Mouse (Mus musculus) intestine, postnatal 0 days (tissue): Measurements from ENCODE around the gene Cd5l. TPM values are rescaled to one million over a fixed set of nuclear protein-coding genes. Genes with fewer than 3 reads are reported as not detected.

Experiments
- ATAC-seq: fragments of 200-750 bp; cut with Nextera tagmentation; 2 replicates; pipeline ENCODE4 v1.8.0; 2017; ENCODE audit warnings: mild to moderate bottlenecking, moderate TSS enrichment, moderate library complexity
- H3K27ac ChIP-seq: fragments of 300-500 bp; sonication (generic); 2 replicates; pipeline ENCODE4 v1.5.1; 2014; ENCODE audit warnings: mild to moderate bottlenecking, low read depth, low read length, moderate library complexity
- H3K27me3 ChIP-seq: fragments of 300-500 bp; sonication (generic); replicated peaks from 2 replicates; pipeline ENCODE4 v1.6.1; 2014; ENCODE audit warnings: low read length, mixed read lengths; ENCODE audit not compliant: control insufficient read depth, insufficient read depth
- H3K36me3 ChIP-seq: fragments of 300-500 bp; sonication (generic); 2 replicates; pipeline ENCODE4 v1.6.1; 2014; ENCODE audit warnings: mild to moderate bottlenecking, moderate library complexity; ENCODE audit not compliant: control insufficient read depth, insufficient read depth
- H3K4me1 ChIP-seq: fragments of 300-500 bp; sonication (generic); replicated peaks from 2 replicates; pipeline ENCODE4 v1.6.1; 2014; ENCODE audit warnings: antibody characterized with exemption, low read length, mixed read lengths; ENCODE audit not compliant: control insufficient read depth, insufficient read depth
- H3K4me2 ChIP-seq: fragments of 300-500 bp; sonication (generic); replicated peaks from 2 replicates; pipeline ENCODE4 v1.6.1; 2014; ENCODE audit warnings: low read depth, mild to moderate bottlenecking, moderate library complexity
- H3K4me3 ChIP-seq: fragments of 300-500 bp; sonication (generic); 2 replicates; pipeline ENCODE4 v1.5.1; 2014; ENCODE audit warnings: low read depth, low read length
- H3K9ac ChIP-seq: fragments of 300-500 bp; sonication (generic); 2 replicates; pipeline ENCODE4 v1.6.1; 2014; ENCODE audit warnings: mild to moderate bottlenecking, low read depth, low read length
- H3K9me3 ChIP-seq: fragments of 300-500 bp; sonication (generic); 2 replicates; pipeline ENCODE4 v1.6.1; 2016; ENCODE audit warnings: mixed run types; ENCODE audit not compliant: control insufficient read depth
- CTCF ChIP-seq: sonication (generic); IDR thresholded peaks from 2 replicates; pipeline ENCODE4 v1.5.1; 2016; ENCODE audit warnings: low read depth, mild to moderate bottlenecking, control low read depth, antibody characterized with exemption, moderate library complexity
- WGBS: fragments of 180-500 bp; shearing (Covaris S2); extraction: QIAGEN DNeasy Blood & Tissue Kit; methylation state at CpG from one replicate; pipeline ENCODE4 v1.1.7; 2014; 5-methylcytosine and 5-hydroxymethylcytosine counted together
- polyA plus RNA-seq: library from polyadenylated mRNA; unstranded; fragments of >200 nt; fragmentation: Nextera tagmentation; extraction: Ambion mirVana; gene quantifications from 2 replicates; pipeline ENCODE4 v1.2.1, GENCODE M21; 2015

Cd5l gene
- polyA plus RNA-seq, 1 experiment from 2014 or later: not detected

DNA sequence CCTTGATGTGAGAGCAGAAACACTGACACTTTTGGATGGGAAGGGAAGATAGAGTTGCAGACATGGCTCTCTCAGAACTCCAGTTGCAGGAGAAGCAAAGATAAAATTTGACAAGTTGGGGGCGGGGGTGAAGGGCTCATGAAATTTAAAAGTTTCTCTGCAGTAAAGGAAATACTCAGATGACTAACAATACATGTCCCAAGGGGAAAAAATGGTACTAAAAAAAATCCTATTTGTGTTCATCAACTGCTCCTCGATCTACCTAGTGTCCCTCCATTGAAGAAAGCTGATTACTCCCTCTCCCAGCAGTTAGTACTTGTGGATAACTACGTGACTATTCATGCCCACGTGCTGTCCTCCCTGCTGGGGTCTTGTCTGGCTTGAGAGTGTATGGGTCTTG is 41.1 kb downstream of the Cd5l start:
- H3K4me1 ChIP-seq: no peaks in the 10 kb centered on the region
- WGBS: 67% methylated on average over 4 of the region's 4 CpGs
- no peak overlapping the region for H3K27ac ChIP-seq
- no peak for ATAC-seq
- no peaks in the 10 kb centered on the region for H3K27me3 ChIP-seq
- no peaks in the 10 kb centered on the region for H3K9me3 ChIP-seq
- H3K4me2 ChIP-seq: no peak overlapping the region
- H3K4me3 ChIP-seq: no peak overlapping the region
- no peak for TF ChIP-seq CTCF
- H3K9ac ChIP-seq: no peak overlapping the region
- no peaks in the 10 kb centered on the region for H3K36me3 ChIP-seq

DNA sequence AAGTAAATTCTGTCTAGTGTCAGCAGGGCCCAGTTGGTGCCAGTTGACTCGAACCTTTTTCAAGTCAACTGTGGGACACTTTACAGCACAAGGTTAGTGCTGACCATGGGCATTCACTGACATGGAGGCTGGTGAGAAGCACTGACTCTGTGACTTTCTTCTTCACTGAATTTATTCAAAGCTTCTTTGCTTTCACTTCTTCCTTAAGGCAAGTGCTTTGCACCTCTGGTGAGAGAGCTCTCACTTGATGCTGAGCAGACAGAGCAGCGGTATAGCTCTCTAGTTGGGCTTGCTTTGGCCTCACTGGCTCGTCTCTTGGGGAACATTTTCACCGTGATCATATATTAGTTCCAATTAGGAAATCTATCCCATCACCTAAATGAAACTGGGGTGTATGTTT is 42.2 kb downstream of the Cd5l start:
- Histone ChIP-seq H3K36me3 (no peaks in the 10 kb centered on the region), H3K27ac (no peak overlapping the region), H3K9ac (no peak overlapping the region), H3K4me1 (no peaks in the 10 kb centered on the region), H3K27me3 (no peaks in the 10 kb centered on the region), H3K4me3 (no peak overlapping the region), H3K9me3 (no peaks in the 10 kb centered on the region), H3K4me2 (no peak overlapping the region)
- no peak for ATAC-seq
- WGBS: 83% methylated on average over 4 of the region's 4 CpGs
- TF ChIP-seq CTCF: no peak

DNA sequence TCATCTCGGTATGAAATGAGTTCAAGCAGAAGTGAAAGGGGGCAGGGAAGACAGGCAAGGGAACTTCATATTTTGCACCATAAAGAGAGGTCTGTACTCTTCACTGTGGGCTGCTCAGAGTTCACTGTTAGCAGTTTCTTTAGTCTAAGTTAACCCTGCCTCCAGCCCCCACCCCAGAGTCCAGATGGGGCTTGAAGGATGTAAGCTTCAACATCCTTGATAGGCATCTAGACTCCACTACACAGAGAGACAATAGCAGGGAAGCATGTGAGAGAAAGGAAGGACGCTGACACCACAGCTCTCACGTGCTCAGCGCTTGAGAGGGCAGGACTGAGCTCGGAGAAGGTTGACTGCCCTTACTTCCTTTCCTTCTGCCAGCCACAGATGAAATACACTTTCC is 43.6 kb downstream of the Cd5l start:
- Histone ChIP-seq H3K27ac (no peak overlapping the region), H3K4me2 (no peak overlapping the region), H3K27me3 (no peaks in the 10 kb centered on the region), H3K4me3 (no peak overlapping the region), H3K36me3 (no peaks in the 10 kb centered on the region), H3K9me3 (no peaks in the 10 kb centered on the region), H3K4me1 (no peaks in the 10 kb centered on the region), H3K9ac (no peak overlapping the region)
- 57% methylated on average over 5 of the region's 5 CpGs for WGBS
- ATAC-seq: no peak
- TF ChIP-seq CTCF: no peak

DNA sequence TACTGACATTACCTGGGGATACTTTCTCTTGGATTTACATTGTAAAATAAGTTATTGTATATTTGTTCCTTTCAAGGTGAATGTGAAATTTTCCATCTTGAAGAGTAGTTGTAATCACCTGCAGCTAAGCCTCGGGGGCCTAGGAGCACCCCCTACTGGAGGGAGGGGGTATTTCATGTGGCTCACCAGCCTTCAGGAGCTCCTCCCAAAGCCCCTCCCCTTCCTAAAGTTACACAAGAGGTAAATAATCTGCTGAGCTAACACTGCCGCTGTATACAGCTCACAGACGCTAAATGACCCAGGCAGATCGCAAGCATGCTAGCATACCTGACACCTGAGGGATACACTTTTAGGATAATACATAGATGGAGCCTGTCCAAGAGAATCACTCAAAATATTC is 50.5 kb downstream of the Cd5l start:
- H3K4me3 ChIP-seq: no peak overlapping the region
- H3K27ac ChIP-seq: no peak overlapping the region
- no peaks in the 10 kb centered on the region for H3K27me3 ChIP-seq
- H3K36me3 ChIP-seq: no peaks in the 10 kb centered on the region
- H3K4me2 ChIP-seq: no peak overlapping the region
- H3K9ac ChIP-seq: no peak overlapping the region
- WGBS: 12% methylated on average over 4 of the region's 4 CpGs
- H3K4me1 ChIP-seq: no peaks in the 10 kb centered on the region
- peak; percentile 67 for TF ChIP-seq CTCF
- no peaks in the 10 kb centered on the region for H3K9me3 ChIP-seq
- no peak for ATAC-seq

DNA sequence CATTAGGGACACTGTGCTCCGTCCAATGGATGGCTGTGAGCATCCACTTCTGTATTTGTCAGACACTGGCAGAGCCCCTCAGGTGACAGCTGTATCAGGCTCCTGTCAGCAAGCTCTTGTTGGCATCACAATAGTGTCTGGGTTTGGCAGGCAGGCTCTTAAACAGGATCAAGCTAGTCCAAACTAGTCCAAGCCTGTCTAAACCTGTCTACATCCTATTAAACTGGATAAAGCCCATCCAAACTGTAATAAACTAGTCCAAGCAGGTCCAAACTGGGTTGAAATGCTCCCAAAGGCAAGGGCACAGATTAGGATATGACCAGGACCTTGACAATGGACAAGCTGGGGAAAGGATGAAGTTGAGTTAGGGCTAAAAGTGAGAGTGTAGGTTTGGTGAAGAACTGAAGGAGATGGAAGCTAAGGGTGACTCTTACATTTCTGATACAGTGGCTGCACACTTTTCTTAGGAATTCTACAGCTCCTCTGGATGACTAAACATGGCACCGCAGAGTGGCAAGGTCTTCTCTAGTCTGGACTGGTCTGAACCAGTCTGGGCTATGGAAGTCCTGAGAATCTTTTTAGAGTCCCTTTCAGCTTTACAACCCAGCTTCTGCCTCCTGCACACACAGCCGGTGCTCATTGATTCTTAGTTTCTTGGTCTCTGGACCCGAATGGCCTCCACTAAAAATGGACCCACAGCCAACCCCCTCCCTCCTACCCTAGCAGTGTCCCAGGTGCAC is 51.7 kb downstream of the Cd5l start:
- H3K27me3 ChIP-seq: no peaks in the 10 kb centered on the region
- H3K9me3 ChIP-seq: no peaks in the 10 kb centered on the region
- TF ChIP-seq CTCF: no peak
- no peaks in the 10 kb centered on the region for H3K4me1 ChIP-seq
- H3K9ac ChIP-seq: no peak overlapping the region
- H3K4me2 ChIP-seq: no peak overlapping the region
- 84% methylated on average over 4 of the region's 4 CpGs for WGBS
- no peak for ATAC-seq
- H3K27ac ChIP-seq: no peak overlapping the region
- H3K36me3 ChIP-seq: no peaks in the 10 kb centered on the region
- H3K4me3 ChIP-seq: no peak overlapping the region

DNA sequence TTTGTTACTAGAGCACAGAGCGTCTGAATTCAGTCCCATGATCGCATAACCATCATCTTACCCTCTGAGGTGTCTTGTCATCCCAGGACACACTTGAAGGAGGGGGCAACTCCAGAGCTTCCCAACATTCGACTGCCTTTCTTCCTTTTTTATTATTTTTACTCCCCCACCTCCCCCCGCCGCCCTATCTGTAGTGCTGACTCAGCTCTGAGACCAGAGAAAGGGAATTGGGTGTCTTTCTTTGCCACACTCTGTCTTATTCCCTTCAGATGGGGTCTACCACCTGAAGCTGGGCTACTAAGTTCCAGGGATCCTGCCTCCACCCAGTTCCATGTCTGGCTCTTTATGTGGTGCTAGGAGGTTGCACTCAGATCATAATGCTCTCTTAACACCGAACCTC is 52.9 kb downstream of the Cd5l start:
- Histone ChIP-seq H3K4me3 (no peak overlapping the region), H3K9me3 (no peaks in the 10 kb centered on the region), H3K27ac (no peak overlapping the region), H3K4me1 (no peaks in the 10 kb centered on the region), H3K36me3 (no peaks in the 10 kb centered on the region), H3K9ac (no peak overlapping the region), H3K27me3 (no peaks in the 10 kb centered on the region), H3K4me2 (no peak overlapping the region)
- whole genome bisulfite sequencing: 83% methylated on average over 6 of the region's 6 CpGs
- no peak for ATAC-seq
- TF ChIP-seq CTCF: no peak
